ENCODE assay signal across 14 mouse cellular contexts in genomic region chr8:12390640-12391365, GRCm38 (mm10). TPM values are rescaled to one million over a fixed set of nuclear protein-coding genes. Genes with fewer than 3 reads are reported as not detected.
DNase-seq lines count a peak whose midpoint lies in the region; ATAC-seq and TF ChIP-seq lines count a peak whose summit lies in the region.
"Had no signal": no experiment of that assay in that cellular context is flagged by ENCODE, and none has a peak within 500 bp of the region (broad histone marks: within the 10 kb centered on the region; RNA-seq: fewer than 3 reads in every experiment).

No protein-coding gene starts in this region.

- H3K4me1 ChIP-seq in embryonic facial prominence, embryonic 10.5 days = peaks cover 39% of the 10 kb centered on the region
- peaks cover 8% of the 10 kb centered on the region; the same call in 1 of the 2 replicates for H3K4me1 ChIP-seq in hindbrain, embryonic 14.5 days (replicated peaks; ENCODE audit: control insufficient read depth, insufficient read depth, low read length)
- H3K4me1 ChIP-seq in neural tube, embryonic 12.5 days = peaks cover 21% of the 10 kb centered on the region

- ATAC-seq in hindbrain, embryonic 14.5 days (ENCODE audit: low FRiP score) = no peak
- ATAC-seq in neural tube, embryonic 12.5 days (ENCODE audit: low FRiP score, low read depth) = no peak
- ATAC-seq: Patski had no signal

- H3K27ac ChIP-seq in layer of hippocampus, adult 2 months = peak overlapping the region; percentile 65
- H3K27ac ChIP-seq in embryonic facial prominence, embryonic 10.5 days (replicated peaks) = no peak overlapping the region
- H3K27ac ChIP-seq in hindbrain, embryonic 14.5 days = peak overlapping the region; percentile 21; the same call in 1 of the 2 replicates
- no peak overlapping the region for H3K27ac ChIP-seq in neural tube, embryonic 12.5 days
- H3K27ac ChIP-seq: heart, embryonic 13.5 days; liver, embryonic 14.5 days had no signal

- H3K9ac ChIP-seq in hindbrain, embryonic 14.5 days = peak overlapping the region; percentile 37; the same call in 1 of the 2 replicates
- H3K9ac ChIP-seq in neural tube, embryonic 12.5 days = no peak overlapping the region
- H3K9ac ChIP-seq: heart, embryonic 13.5 days; liver, embryonic 14.5 days had no signal

- H3K9me3 ChIP-seq in embryonic facial prominence, embryonic 10.5 days = no peaks in the 10 kb centered on the region
- H3K9me3 ChIP-seq in hindbrain, embryonic 14.5 days (ENCODE audit: control insufficient read depth, low read length) = no peaks in the 10 kb centered on the region
- H3K9me3 ChIP-seq in neural tube, embryonic 12.5 days = no peaks in the 10 kb centered on the region
- H3K9me3 ChIP-seq: heart, embryonic 13.5 days had no signal

- no peak for TF ChIP-seq CTCF in layer of hippocampus, adult 2 months (conservative IDR thresholded peaks at IDR 0.05)

- no peak overlapping the region for H3K4me3 ChIP-seq in layer of hippocampus, adult 2 months
- peak overlapping the region; percentile 33; the same call in 1 of the 2 replicates for H3K4me3 ChIP-seq in embryonic facial prominence, embryonic 10.5 days
- H3K4me3 ChIP-seq in hindbrain, embryonic 14.5 days (replicated peaks; ENCODE audit: low read length) = peak overlapping the region; percentile 3; the same call in 1 of the 2 replicates
- H3K4me3 ChIP-seq in neural tube, embryonic 12.5 days = peak overlapping the region; percentile 0; the same call in 1 of the 2 replicates
- H3K4me3 ChIP-seq: heart, embryonic 13.5 days had no signal

- H3K36me3 ChIP-seq in embryonic facial prominence, embryonic 10.5 days (replicated peaks) = no peaks in the 10 kb centered on the region
- no peaks in the 10 kb centered on the region for H3K36me3 ChIP-seq in hindbrain, embryonic 14.5 days (replicated peaks; ENCODE audit: control insufficient read depth, insufficient read depth)
- no peaks in the 10 kb centered on the region for H3K36me3 ChIP-seq in neural tube, embryonic 12.5 days
- H3K36me3 ChIP-seq: heart, embryonic 13.5 days had no signal

- peaks cover 100% of the 10 kb centered on the region for H3K27me3 ChIP-seq in embryonic facial prominence, embryonic 10.5 days (replicated peaks; ENCODE audit: low read depth, poor library complexity, severe bottlenecking)
- H3K27me3 ChIP-seq in hindbrain, embryonic 14.5 days (ENCODE audit: control insufficient read depth, insufficient read depth, low read length) = peaks cover 79% of the 10 kb centered on the region
- peaks cover 85% of the 10 kb centered on the region for H3K27me3 ChIP-seq in neural tube, embryonic 12.5 days (replicated peaks)

- no peak for DNase-seq in layer of hippocampus, adult 2 months (ENCODE audit: low spot score in 2 of 2)
- DNase-seq in layer of hippocampus, adult 8-10 months (ENCODE audit: low spot score in 2 of 2) = no peak
- DNase-seq in embryonic facial prominence, embryonic 10.5 days (ENCODE audit: low spot score) = peak; percentile 42
- peak; percentile 37 for DNase-seq in hindbrain, embryonic 14.5 days (ENCODE audit: low spot score)
- DNase-seq in spleen, postnatal 14 days (ENCODE audit: low spot score in 2 of 2) = no peak
- no peak for DNase-seq in gastrocnemius, postnatal 25 days
- no peak for DNase-seq in adrenal gland, postnatal 25 days
- DNase-seq: kidney, adult 2 months had no signal

- peak overlapping the region; percentile 30 for H3K4me2 ChIP-seq in hindbrain, embryonic 14.5 days (replicated peaks)
- H3K4me2 ChIP-seq in neural tube, embryonic 12.5 days (replicated peaks) = peak overlapping the region; percentile 22; the same call in 1 of the 2 replicates
- H3K4me2 ChIP-seq: heart, embryonic 13.5 days had no signal

- WGBS in embryonic facial prominence, embryonic 10.5 days = 1% methylated on average over 38 of the region's 38 CpGs
- WGBS in hindbrain, embryonic 14.5 days = 2% methylated on average over 38 of the region's 38 CpGs
- 1% methylated on average over 38 of the region's 38 CpGs for WGBS in neural tube, embryonic 12.5 days

RNA-seq across cellular contexts. Expression of gene Sox1, which starts 4.3 kb away (rescaled TPM):
- 10 to 100 TPM; 11.8 TPM for total RNA-seq in layer of hippocampus, adult 2 months (2021)
- 10 to 100 TPM in 2 of 4 experiments, 1 to 10 TPM in 2; 9.3 to 10.7 (median 10.1) TPM for total RNA-seq in layer of hippocampus, adult 8-10 months (2022)
- polyA plus RNA-seq in embryonic facial prominence, embryonic 10.5 days (2016; fragmentation: Nextera tagmentation; extraction: Ambion mirVana) = 1.0 and 1.1 TPM in 2 replicates
- 1.9 and 2.5 TPM in 2 replicates for polyA plus RNA-seq in hindbrain, embryonic 14.5 days (2014; fragmentation: Nextera tagmentation; extraction: Ambion mirVana)
- polyA plus RNA-seq in neural tube, embryonic 12.5 days (2016; fragmentation: Nextera tagmentation; extraction: Ambion mirVana) = 1.9 and 2.0 TPM in 2 replicates
- total RNA-seq in gastrocnemius, postnatal 25 days (2021) = not detected
- total RNA-seq in adrenal gland, postnatal 25 days (2021) = not detected in 2 replicates
- total RNA-seq: megakaryocyte-erythroid progenitor cell, adult 5-6 weeks had no signal
- polyA plus RNA-seq: C2C12; heart, embryonic 13.5 days; kidney, adult 2 months; liver, embryonic 14.5 days; Patski had no signal

Comparison
In these comparisons a context has a peak if more than half of its experiments do, and no peak if none do; other contexts are left out.
1. DNase-seq: peak in embryonic facial prominence, embryonic 10.5 days (single experiment) and hindbrain, embryonic 14.5 days (single experiment); none in layer of hippocampus, adult 2 months (0 of 2), layer of hippocampus, adult 8-10 months (0 of 2), spleen, postnatal 14 days (0 of 2), gastrocnemius, postnatal 25 days (single experiment) and adrenal gland, postnatal 25 days (single experiment).
2. H3K27ac ChIP-seq: peak in layer of hippocampus, adult 2 months (single experiment) and hindbrain, embryonic 14.5 days (single experiment); none in embryonic facial prominence, embryonic 10.5 days (single experiment) and neural tube, embryonic 12.5 days (single experiment).
3. RNA of gene Sox1, which starts 4.3 kb away (total RNA-seq): 11.8 TPM in layer of hippocampus, adult 2 months and 9.3 to 10.7 TPM in layer of hippocampus, adult 8-10 months; not detected in gastrocnemius, postnatal 25 days and not detected in adrenal gland, postnatal 25 days; every median in the first group is over 10 times any median in the second.